Mouse (Mus musculus) A20 (cell line): ENCODE results near the gene Klhdc4.
A peak's percentile ranks its signal among the peaks of the same experiment; 100 is the strongest.

ENCODE experiments used
- DNase-seq: peaks from one replicate; pipeline ENCODE4 v3.0.0-alpha.2; 2011; ENCODE audit warnings: low read depth, low spot score

Gene Klhdc4

DNA sequence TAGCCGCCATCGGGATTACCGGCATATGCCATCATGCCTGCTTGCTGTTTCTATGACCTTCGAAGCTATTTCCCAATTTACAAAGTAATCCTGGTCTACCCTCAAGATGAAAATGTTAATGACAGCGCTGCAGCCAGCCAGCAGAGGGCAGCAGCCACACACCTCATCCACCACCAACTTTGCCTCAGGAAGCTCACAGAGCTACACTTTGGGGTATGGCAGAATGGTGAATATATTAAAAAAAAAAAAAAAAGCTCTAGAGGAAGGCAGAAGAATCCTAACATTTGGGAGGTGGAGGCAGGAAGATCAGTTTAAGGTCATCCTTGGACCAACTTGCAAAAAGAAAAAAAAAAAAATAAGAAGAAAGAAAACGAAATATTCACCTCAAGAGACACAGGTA is 20.6 kb upstream of the Klhdc4 start:
- DNase-seq = peak; percentile 94

DNA sequence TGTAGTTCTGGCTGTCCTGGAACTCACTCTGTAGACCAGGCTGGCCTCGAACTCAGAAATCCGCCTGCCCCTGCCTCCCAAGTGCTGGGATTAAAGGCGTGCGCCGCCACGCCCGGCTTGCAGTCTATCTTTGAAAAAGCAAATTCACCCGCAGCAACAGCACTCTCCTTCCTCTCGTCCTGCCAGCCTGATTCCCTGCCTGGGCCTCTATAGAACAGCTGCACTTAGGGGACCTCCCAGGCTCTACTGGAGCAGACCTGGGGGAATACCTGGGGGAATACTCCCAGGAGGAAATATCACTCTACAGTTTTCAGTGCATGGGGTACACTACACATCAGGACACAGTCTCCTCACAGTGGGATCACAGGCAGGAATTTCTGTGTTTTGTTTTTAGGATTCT is 19.9 kb upstream of the Klhdc4 start:
- peak; percentile 82 for DNase-seq

DNA sequence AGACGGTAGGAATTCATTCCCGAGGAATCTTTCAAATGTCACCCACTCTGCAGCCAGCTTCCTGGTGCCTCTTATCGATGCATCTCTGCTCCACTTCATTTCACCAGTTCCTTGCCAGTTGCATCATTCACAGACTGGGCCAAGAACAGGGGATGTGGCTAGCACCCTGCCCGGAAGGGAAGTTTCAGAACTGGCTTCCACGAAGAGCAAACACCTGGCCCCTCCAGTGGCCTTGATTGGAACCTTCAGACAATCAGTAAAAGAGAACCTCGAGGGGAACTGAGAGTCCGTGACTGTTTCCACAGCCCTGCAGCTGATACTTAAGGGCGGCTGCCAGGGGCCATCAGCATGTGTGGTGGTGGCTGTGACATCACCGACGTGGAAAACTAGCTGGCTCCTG is 19.1 kb upstream of the Klhdc4 start:
- DNase-seq = peak; percentile 90

DNA sequence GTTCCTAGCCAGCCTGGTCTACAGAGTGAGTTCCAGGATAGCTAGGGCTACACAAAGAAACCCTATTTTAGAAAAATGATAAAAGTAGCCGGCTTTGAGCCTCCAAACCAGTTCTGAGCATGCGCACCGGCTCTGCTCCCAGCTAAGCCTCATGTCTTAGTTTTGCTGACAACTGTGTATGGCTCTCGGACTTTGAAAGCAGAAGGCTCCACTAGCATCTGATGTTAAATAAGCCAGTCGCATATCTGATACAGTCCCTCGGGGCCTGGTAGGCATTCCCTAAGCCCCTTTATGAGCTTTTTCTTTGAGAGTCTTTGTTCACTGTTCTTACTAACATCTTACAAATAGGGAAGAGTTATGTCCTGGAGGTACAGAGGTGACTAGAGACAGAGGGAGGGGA is 18.6 kb upstream of the Klhdc4 start:
- peak; percentile 79 for DNase-seq

DNA sequence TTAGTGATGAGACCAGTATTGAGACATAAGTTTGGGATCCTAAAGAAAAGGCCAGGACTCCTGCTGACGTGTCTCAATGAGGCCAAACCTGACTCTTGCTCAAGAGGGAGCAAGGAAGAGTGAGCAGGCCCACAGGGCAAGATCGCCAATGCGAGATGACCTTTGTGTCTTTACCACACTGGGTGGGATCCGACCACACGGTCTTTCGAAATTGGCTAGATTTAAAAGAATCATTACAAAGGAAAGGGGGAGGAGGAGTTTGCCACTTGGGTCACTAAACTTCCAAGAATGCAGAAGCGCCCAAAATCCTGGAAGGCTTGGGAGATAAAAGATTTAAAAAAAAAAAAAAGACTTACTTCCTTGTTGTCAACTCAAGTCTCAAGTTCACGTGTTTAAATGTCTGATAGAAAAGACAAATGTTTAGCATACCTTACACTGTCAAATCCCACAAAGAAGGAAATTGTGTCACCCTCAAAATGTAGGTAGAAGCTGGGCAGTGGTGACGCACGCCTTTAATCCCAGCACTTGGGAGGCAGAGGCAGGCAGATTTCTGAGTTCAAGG is 18.0 kb upstream of the Klhdc4 start:
- peak; percentile 56 for DNase-seq

DNA sequence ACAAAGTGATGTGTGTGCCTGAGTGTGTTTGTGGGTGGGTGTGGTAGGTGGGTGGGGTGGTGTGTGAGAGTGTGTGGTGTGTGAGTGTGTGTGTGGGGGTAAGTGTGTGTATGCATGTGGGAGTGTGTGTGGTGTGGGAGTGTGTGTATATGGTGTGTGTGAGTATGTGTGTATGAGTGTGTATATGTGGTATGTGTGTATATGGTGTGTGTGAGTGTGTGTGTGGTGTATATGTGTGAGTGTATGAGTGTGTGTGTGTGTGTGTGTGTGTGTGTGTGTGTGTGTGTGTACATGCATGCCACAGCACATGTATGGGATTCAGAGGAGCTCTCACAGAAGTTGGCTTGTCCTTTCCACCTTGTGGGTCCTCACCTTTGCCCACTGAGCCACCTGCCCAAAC is 17.4 kb upstream of the Klhdc4 start:
- no peak for DNase-seq

DNA sequence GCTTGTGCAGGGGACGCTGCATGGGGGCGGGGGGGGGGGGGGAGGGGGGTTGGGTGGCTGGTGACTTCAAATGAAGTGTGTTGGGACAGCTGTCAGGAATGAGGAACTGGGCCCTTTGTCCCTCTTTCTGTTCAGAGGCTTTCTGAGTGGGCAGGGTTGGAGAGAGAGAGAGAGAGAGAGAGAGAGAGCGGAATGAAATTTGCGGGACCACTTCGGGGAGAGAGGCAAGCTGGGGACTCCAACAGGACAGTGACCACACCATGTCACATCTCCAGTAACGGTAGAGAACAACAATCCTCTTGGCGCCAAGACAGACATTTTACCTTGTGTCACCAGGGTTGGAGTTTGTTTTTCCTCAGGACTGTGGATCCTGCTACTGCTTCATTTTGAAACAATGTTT is 15.4 kb upstream of the Klhdc4 start:
- DNase-seq = peak; percentile 39

DNA sequence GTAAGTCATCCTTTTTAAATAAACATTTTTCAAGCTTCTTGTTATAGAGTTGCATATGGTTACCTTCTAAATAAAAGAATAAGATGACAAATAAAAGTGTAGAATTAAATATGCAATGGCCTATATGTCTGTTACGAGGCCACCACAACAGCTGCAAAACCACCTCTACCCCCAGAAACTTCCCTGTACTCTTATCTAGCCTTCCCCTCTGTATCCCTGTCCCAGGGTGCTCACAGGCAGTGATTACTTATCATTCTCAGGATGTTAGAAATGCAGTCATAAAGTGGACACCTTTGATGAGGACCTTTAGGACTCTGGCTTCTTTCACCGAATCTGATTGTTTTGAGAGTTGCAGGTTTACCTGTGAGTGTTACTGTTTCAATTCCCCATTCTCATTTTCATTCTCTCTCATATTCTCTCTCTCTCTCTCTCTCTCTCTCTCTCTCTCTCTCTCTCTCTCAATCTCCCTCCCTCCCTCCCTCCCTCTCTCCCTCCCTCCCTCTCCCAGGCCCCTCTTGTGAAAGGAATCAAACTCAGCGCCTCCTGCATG is 13.9 kb upstream of the Klhdc4 start:
- peak; percentile 52 for DNase-seq

DNA sequence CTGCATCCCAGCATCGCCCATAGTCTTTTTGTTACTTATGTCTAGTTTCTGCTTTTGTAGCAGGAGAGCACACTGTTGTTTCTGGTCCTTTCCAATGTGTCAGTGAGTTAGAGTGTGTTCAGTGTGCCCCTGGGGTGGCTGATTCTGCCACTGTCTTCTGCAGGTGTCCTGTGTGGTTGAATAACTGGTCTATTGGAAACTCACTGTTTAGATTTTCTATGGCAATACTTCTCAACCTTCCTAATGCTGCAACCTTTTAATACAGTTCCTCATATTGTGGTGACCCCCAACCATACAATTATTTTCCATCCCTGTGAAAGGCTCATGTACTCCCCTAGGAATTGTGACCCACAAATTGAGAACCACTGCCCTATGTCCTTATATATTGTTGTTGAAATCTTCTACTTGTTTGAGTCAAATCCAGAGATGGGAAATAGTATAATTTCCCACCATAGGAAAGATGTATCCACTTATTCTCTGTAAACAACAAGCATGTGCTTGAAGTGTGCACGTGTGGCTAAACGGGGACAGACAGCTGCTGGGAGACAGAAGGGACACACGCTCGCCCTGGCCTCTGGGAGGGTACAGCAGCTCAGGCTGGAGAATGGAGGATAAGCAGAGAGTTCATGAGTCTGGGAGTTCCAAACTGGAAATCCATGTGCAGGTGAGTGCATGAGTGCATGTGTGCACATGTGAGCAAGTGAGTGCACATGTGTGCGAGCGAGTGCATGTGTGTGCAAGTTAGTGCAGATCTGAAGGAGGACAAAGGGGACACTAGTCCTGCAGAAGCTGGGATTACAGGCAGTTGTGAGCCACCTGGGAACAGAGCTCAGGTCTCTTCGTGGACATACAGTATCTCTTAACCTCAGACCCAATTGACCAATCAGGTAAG is 12.9 kb upstream of the Klhdc4 start:
- DNase-seq = peak; percentile 55

DNA sequence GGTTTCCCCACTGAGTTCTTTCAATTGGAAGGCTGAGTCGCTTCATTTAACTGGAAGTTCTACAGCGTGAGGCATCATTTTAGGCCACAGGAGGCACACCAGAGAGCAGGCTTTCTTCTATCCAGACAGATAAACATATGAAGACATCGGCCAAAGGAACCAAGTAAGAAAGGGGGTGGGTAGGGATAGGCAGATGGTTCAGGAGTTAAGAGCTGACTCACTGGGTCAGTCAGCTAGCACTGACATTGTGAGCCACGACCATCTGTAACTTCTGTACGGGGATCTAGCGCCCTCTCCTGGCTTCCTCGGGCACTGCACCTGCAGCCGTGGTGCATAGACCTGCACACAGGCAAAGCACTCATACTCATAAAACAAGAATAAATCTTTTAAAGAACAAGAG is 11.9 kb upstream of the Klhdc4 start:
- DNase-seq = peak; percentile 91

DNA sequence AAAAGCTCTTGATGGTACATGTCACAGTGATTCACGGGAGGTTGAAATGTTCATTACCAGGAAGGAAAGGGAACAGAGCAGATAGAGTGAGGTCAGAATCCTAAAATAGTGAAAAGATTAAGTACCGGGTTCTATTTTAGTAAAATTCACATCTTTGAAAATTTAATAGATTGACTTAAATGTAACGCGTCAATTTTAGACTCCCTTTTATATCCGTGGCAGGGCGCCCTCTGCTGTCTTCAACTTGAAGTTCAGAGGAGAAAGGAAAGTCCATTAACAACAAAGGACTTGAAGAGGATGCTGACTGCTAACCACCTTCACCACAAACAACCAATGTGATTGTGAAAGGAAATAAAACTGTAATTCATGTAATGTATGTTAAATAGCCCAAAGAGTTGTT is 3.1 kb upstream of the Klhdc4 start:
- DNase-seq = peak; percentile 95

DNA sequence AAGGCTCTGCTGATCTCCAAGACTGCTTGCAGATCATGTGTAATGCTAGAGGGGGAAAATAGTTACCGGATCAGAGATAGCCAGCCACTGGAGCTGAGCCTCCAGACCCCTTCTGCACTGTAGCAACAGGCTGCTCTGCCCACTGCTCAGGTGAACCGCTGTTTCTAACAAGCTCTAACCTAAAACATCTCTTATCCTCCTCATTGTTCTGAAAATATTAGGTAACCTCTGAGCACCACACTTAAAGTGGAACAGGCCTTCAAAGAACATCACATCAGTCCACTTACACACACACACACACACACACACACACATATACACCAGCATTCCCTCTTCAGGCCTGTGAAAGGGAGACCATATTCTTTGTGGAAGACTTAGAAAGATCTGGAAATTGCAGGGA is 2.7 kb upstream of the Klhdc4 start:
- peak; percentile 66 for DNase-seq

DNA sequence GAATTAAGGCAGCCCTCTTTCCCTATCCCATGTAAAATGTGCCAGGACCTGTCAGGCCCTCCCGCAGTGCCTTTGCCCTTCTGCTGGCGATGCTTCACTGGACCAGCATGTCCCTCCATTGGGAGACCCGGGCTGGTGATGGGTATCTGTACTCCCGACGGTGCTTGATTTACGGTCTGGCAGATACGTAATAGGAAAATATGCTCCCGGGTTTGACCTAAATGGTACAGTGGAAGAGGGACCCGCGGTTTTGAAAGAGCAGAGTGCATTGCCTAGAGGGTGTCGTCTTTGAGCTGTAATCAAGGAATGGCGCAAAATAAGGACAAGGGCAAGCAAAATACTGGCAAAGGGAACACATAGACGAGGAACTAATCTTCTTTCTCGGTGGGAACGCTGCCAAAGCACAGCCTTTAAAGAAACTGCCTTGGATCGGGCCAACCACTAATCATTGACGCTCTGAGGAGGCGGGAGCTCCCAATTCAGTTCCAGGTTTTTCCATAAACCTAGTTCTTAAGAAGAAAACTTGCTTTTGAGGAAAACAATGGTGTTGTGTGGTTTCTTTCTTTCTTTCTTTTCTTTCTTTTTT is 501 bp upstream of the Klhdc4 start:
- no peak for DNase-seq

DNA sequence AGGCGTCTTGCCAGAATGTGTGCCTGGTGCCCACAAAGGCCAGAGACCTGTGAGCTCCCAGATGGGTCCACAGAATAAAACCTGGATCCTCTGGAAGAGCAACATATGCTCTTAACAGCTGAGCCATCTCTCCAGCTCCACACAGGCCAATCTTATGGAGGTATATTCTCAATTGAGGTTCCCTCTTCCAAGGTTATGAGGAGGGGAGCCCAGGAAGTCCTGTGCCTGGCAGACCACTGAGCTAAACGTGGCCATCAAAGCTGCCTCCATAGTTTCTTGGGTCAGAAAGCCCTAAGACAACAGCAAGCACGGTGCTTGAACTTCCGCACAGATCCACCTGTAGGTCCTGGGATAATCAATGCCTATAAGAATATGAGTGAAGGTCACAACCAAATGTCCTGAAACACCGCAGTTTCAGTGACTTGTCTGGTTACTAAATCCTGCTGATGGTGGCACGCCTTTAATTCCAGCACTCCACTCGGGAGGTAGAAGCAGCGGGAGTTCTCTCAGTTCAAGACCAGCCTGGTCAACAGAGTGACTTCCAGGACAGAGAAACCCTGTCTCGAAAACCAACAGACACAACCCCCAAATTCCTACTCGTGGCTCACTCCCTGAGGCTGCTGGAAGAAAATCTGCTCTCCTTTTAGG is 869 bp downstream of the Klhdc4 start:
- no peak for DNase-seq

DNA sequence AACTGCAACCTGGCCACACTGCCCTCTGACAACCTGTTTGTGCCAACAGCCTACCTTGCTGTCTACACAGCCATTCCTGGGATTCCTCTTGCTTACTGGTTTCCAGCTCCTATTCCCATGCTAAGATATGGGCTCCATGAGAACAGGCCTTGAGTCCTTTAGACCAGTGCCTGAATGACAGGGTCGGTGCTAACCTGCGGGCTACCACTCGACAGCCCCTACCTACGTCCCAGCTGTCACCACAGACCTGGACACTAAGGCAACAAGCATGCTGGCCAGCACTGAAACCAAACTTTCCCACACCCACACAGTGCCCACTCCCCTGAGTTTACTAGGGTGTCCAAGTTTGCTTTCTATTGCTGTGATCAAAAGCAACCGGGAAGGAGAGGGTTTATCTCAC is 1.6 kb downstream of the Klhdc4 start:
- DNase-seq = no peak

DNA sequence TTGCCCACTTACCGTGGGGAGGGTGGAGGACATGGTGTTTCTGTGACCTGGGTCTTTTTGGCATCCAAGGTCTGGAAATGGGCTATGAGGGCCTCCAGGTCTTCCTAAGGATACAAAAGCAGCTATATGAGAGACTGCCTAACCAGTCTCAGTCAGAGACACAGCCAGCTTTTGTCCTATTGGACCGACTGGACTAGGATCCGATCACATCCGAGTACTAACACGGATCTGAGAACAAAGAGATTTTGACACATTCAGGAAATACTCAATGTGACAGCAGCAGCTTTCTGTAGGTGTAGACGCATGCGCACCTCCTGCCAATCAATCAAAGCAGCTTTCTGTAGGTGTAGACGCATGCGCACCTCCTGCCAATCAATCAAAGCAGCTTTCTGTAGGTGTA is 7.6 kb downstream of the Klhdc4 start:
- no peak for DNase-seq

DNA sequence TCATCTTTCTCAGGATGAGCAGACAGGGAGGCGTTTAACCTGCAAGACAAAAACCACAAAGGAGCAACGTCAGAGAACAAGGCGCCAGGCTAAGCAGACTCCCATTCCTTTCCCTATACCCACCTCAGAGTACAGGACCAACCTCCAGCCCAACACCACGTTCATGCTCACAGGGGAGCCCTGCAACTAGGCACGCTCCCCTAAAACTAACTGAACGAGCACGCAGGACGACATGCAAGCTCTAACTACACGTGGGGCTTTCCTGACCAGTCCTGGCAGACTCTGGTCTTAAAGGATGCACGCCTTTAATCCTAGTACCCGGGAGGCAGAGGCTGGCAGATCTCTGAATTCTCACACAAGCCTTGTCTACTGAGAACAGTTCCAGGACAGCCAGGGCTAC is 8.0 kb downstream of the Klhdc4 start:
- no peak for DNase-seq

DNA sequence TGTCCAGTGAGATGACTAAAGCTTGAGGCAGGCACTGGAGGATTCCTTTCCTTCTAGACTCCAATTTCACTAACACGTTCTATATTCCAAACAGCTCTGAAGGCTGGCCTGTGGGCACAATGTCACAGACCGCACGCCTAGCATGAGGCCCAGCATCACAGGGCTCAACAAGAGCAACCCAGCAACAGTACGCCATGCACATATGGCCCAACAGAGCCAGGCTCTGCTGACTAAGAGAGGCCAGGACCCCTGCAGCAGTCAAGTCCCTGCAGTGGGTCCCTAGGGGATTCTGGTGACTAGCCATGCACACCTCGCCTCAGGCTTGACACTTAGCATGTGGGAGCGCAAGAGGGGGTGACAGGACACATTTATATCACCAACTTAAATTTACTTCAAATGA is 8.5 kb downstream of the Klhdc4 start:
- DNase-seq = no peak

DNA sequence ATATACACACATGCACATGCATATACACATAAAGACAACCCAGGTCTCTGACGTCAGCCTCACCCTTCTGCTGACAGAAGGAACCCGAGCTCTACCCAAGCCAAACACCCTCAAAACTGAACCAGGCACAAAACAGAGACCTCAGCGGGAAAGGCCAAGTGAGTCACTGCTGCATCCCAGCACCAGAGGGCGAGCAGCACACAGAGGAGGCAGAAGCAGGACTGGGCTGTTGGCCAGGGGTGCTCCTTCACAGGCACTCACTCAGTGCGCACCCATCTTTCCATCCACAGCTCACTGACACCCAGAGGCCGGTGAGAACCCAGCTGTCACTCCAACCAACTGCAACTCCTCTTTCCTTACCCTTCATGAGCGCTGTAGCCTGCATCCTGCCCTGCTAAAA is 11.1 kb downstream of the Klhdc4 start:
- DNase-seq = no peak

DNA sequence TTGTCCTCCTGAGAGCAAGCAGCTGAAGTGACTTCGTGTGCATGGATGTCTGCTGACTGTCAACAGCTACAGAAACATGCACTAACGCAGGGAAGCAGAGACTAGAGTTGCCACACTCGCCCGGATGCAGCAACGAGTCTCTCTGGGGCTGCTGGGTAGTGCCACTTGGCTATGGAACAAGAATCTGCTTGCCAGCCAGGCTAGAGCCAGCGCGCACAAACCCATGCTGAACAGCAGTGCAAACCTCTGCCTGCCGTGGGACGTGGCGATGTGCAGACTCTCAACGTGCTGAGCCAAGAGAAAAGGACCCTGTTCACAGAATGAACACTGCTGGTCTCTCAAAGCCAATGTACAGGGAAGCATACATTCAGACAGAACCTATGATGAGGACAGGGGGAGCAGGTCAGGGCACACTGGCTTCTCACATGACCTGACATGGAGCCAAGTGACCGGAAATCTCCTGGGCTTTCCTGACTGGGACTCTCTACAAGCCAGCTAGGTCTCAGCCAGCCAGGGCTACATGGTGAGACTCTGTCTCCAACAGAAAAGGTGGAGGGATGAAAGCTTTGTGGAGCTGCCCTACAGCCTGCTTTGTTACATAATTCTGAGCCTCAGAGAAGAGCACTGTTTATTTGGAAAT is 17.3 kb downstream of the Klhdc4 start:
- no peak for DNase-seq

DNA sequence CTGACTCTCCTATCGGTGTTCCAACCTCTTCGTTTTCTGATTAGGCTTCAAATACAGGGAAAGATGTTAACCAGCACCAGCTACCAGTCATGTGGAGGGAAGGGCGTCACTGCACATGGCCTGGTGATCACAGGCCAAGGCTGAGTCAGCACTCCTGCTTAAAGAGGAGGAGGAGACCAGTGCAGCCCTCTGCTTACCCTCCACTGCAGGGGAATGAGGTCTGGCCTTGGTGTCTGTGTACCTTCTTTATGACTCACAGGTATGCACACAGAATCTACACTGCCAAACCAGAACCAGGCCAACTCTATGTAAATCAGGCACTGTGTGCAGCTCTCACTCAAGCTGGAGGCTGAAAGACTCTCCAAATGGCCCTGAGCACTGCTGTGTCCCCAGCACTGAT is 17.9 kb downstream of the Klhdc4 start:
- no peak for DNase-seq
